ENCODE assay signal across 8 mouse cellular contexts in genomic region chr14:76414862-76415780, GRCm38 (mm10). TPM values are rescaled to one million over a fixed set of nuclear protein-coding genes. Genes with fewer than 3 reads are reported as not detected.
DNase-seq lines count a peak whose midpoint lies in the region; ATAC-seq lines count a peak whose summit lies in the region.

Gene Tsc22d1, plus strand, starts transcription at chr14:76414961.

- H3K36me3 ChIP-seq in hindbrain, embryonic 14.5 days (replicated peaks; ENCODE audit: control insufficient read depth, insufficient read depth): peaks cover 28% of the 10 kb centered on the region
- H3K36me3 ChIP-seq in midbrain, embryonic 15.5 days (replicated peaks): no peaks in the 10 kb centered on the region

- H3K4me1 ChIP-seq in hindbrain, embryonic 14.5 days (replicated peaks; ENCODE audit: control insufficient read depth, insufficient read depth, low read length): peaks cover 40% of the 10 kb centered on the region
- peaks cover 35% of the 10 kb centered on the region for H3K4me1 ChIP-seq in midbrain, embryonic 15.5 days

- peak; percentile 34 for DNase-seq in retina, embryonic 14.5 days (ENCODE audit: low spot score)
- no peak for DNase-seq in retina, postnatal 1 day
- DNase-seq in gastrocnemius, postnatal 14 days: peak; percentile 44
- DNase-seq in hindbrain, embryonic 14.5 days (ENCODE audit: low spot score): no peak
- peak; percentile 73 for DNase-seq in left cerebral cortex, postnatal 4 days
- DNase-seq in thymus, postnatal 14 days: peak; percentile 62

- peak within 1 kb of the TSS; percentile 100 for H3K27ac ChIP-seq in hindbrain, embryonic 14.5 days
- H3K27ac ChIP-seq in midbrain, embryonic 15.5 days: peak within 1 kb of the TSS; percentile 100

- peak within 1 kb of the TSS; percentile 88 for H3K4me2 ChIP-seq in hindbrain, embryonic 14.5 days (replicated peaks)
- H3K4me2 ChIP-seq in midbrain, embryonic 15.5 days: peak within 1 kb of the TSS; percentile 84

- no peaks in the 10 kb centered on the region for H3K27me3 ChIP-seq in hindbrain, embryonic 14.5 days (ENCODE audit: control insufficient read depth, insufficient read depth, low read length)
- H3K27me3 ChIP-seq in midbrain, embryonic 15.5 days (replicated peaks): no peaks in the 10 kb centered on the region

- no peak for ATAC-seq in common myeloid progenitor, adult 5-6 weeks (replicated peaks; ENCODE audit: low read depth, poor library complexity, severe bottlenecking)
- 0 out of 2 replicates have a peak, but pooled peaks have one; percentile 3 for ATAC-seq in hindbrain, embryonic 14.5 days (ENCODE audit: low FRiP score)
- peak; percentile 13 for ATAC-seq in midbrain, embryonic 15.5 days (replicated peaks)

- peak within 1 kb of the TSS; percentile 99 for H3K9ac ChIP-seq in hindbrain, embryonic 14.5 days
- peak within 1 kb of the TSS; percentile 96 for H3K9ac ChIP-seq in midbrain, embryonic 15.5 days

- WGBS in hindbrain, embryonic 14.5 days: 1% methylated on average over 81 of the region's 128 CpGs
- under 1% methylated on average over 119 of the region's 128 CpGs for WGBS in midbrain, embryonic 15.5 days

- no peaks in the 10 kb centered on the region for H3K9me3 ChIP-seq in hindbrain, embryonic 14.5 days (ENCODE audit: control insufficient read depth, low read length)
- no peaks in the 10 kb centered on the region for H3K9me3 ChIP-seq in midbrain, embryonic 15.5 days

- peak within 1 kb of the TSS; percentile 92 for H3K4me3 ChIP-seq in hindbrain, embryonic 14.5 days (replicated peaks; ENCODE audit: low read length)
- H3K4me3 ChIP-seq in midbrain, embryonic 15.5 days: peak within 1 kb of the TSS; percentile 82

- intact Hi-C loops in gastrocnemius, postnatal 14 days (cut with DNase I; ENCODE audit: low total_unique reads): no loop called here
- intact Hi-C loops in left cerebral cortex, postnatal 4 days (cut with DNase I): no loop called here

RNA-seq across cellular contexts. Expression of gene Tsc22d1, which starts in this region (rescaled TPM):
- total RNA-seq in common myeloid progenitor, adult 5-6 weeks (2017): 124 and 152 TPM in 2 replicates
- 100 to 1,000 TPM; 119 to 144 TPM for total RNA-seq in gastrocnemius, postnatal 14 days (2021)
- polyA plus RNA-seq in hindbrain, embryonic 14.5 days (2014; fragmentation: Nextera tagmentation; extraction: Ambion mirVana): 891 and 894 TPM in 2 replicates
- 100 to 1,000 TPM; 619 to 641 TPM for total RNA-seq in left cerebral cortex, postnatal 4 days (2021)
- polyA plus RNA-seq in midbrain, embryonic 15.5 days (2015; fragmentation: Nextera tagmentation; extraction: Ambion mirVana): 792 and 811 TPM in 2 replicates

Comparison
In these comparisons a context has a peak if more than half of its experiments do, and no peak if none do; other contexts are left out.
1. DNase-seq: peak in retina, embryonic 14.5 days (single experiment), gastrocnemius, postnatal 14 days (single experiment), left cerebral cortex, postnatal 4 days (single experiment) and thymus, postnatal 14 days (single experiment); none in retina, postnatal 1 day (single experiment) and hindbrain, embryonic 14.5 days (single experiment).